Mouse (Mus musculus): Measurements from ENCODE around the gene Dio3.

DNA sequence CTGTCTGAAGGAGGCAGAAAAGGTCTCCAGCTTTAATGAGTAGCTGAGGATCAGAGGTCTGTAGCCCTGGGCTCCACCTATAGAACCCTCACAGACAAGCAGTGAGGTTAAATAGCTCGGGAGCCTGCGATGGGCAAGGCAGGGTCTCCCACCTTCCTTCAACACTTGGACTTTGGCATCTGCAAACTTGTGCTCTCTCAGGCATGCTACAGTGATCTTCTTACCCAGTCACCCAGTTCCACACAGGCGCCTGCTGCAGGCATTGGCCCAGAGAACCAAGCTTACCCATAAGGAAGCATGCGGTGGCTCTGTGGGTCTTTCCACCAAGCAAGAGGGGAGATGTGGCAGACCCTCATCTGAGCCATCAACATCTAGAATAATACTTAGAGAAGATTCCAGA is 43.0 kb upstream of the Dio3 start:
- TF ChIP-seq CTCF (IDR thresholded peaks at IDR 0.05; ENCODE audit: extremely low read depth, insufficient read length, insufficient replicate concordance, low read depth, low read length) (no peak), POLR2A (IDR thresholded peaks at IDR 0.05; ENCODE audit: low read depth, low read length) (no peak)

All from small intestine, adult 2 months (tissue).